Mouse (Mus musculus) lung, postnatal 4 days (tissue): Measurements from ENCODE around the gene Mpp6.

Experiments used
- DNase-seq, 2 experiments: peaks; one replicate each; pipeline ENCODE4 v3.0.0; 2021

Mpp6 gene

DNA sequence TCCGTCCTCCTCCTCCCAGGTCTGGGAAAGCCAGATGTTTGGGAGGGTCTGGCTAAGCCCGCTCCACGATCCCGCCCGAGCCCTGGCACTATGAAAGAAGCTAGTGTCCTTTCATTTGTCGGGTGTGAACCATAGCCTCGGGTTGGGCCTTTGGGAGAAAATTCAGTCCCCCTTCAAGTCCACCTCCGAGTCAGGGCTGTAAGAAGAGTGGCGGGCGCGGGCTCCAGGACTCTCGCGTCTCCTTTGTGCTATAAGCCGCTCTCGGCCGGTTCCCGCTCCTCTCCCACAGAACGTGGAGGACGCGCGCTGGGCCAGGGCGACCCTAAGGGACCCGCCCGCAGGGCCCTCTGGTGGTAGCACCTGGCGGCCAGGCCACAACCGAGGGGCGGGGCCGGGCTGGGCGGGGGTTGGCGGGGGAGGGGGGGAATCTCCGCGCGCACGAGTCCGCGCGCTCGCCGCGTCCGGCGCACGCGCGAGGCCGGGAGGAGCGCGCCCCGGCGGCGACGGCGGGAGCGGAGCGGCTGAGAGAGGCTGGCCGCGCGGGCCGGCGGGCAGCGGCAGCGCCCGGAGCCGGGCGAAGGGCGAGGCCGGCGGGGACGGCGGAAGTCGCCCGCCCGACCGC lies at the start of gene Mpp6:
Gene Mpp6, plus strand, starts transcription at position 485 of the 622 bp plus-strand sequence.
- DNase-seq = peak; percentile 88 to 89

DNA sequence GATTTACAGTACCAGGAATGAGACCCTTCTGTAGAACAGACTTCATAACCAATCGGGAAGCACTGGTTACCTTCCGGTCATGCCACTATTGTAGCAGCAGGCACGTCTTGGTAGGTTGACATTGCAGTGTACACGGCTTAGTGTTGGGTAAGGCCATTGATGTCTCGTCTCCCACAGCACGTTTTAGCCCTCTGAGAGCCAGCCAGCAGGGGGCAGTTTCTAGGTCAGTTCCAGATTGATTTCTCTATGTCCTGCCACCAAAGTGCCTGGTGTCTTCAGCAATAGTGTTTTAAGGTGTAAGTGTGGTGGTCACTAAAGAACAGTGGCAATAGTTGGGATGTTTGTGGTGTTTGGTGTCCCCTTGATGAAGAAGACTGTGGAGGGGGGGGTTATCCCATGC lies 43.9 kb upstream of the Mpp6 start:
- DNase-seq = no peak

DNA sequence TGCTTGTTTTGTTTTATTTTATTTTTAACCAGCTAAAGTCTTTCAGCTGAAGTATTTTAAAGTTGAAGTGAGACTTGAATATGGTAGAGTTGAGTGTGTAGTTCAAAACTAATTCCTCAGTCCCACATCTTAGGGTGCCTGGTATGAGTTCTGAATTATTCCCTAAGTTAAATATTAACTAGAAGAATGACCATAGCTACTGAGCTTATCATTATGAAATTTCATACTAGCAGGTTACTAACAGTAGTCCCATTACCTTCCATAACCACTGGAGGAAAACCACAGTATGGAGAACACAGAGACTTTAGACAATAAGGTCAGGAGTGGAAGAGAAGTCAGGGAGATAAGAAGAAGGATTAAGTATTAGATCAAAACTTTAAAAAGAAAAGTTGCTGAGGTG lies 41.6 kb upstream of the Mpp6 start:
- no peak for DNase-seq

DNA sequence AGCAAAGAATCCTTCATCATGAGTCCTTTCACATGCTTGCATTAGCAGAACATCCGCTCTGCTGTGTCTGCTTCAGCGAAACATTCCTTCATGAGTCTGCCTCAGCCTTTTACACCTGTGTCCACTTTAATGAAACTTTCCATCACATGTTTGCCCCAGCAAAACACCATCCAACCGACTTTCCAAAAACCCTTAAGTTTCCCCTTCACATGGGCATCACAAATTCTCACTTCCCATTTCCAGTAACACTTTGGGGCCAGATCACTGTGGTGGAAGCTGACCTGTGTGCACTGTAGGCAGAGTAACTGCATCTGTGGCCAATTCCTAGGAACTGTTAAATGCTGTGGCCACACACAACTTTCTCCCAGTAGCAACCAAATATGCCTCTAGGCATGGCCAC lies 34.8 kb upstream of the Mpp6 start:
- DNase-seq = no peak

DNA sequence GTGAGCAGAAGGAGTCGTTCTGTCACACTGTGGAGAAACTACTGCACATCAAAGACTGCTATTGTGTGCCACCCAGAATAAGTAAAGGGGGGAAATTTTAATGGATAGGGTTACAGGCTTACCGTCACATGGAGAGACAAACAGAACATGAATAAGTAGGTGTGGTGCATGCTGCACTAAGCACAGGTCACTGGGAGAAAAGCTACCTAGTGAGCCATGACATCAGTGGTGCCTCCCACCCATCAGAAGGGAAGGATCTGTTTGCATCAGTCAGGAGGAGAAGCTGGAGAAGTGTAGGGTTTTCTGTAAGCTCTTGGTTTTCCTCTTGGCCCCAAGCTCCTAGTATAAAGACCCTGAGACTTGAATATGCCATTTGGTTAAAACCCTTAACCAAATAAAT lies 33.6 kb upstream of the Mpp6 start:
- no peak for DNase-seq

DNA sequence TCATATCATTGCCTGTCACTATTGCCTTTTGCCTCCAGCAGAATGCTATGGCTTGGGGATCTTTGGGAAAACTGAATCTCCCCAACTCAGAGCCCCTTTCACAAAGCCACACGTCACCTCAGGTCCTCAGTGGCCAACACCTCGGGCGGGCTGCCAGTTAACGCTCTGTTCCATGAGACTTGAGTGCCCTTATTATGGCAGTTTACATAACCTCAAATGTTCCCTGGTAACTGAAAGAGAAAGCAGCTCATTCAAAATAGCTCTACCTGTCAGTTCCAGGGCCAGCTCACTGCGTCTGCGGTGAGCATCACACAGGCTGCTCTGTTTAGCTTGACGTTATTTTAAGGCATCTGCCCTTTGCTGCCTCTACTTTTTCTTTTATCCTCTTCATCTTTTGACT lies 29.6 kb upstream of the Mpp6 start:
- peak; percentile 41 to 53 for DNase-seq

DNA sequence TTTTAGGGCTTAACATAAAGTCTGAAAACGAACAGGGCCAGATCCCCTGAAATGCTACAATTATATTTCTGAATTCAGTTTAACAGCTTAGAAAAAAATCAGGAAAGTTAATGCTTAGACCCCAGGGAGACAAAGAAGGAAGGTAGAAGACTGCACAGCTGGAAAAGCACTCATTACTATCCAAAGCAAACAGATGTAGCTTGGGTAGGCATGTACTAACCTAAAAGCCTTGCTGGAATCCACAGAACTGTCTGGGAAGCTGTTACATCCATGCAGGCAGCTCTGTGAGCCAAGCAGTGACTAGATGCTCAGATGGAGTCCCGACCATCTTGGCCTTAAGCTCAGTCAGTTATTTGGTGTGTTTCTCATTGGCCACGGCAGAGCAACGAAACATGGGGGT lies 24.8 kb upstream of the Mpp6 start:
- no peak for DNase-seq

DNA sequence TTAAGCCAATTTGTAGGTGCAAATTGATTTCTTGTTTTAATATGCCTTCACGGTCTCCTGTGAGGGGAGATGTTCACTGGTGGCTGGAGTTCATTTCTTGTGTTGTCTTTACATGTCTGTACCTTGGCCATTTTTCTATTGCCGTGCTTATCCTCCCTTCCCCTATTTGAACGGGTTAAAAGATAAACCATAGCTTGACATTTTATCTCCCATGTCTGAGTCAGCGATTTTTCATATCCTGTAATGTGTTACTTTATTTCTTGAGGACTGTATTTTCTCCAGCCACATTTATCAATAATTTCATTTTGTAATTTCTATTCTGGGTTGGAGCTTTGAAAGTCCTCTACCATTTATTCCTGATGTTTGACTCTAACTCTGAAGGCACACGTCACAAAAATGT lies 20.7 kb upstream of the Mpp6 start:
- no peak for DNase-seq

DNA sequence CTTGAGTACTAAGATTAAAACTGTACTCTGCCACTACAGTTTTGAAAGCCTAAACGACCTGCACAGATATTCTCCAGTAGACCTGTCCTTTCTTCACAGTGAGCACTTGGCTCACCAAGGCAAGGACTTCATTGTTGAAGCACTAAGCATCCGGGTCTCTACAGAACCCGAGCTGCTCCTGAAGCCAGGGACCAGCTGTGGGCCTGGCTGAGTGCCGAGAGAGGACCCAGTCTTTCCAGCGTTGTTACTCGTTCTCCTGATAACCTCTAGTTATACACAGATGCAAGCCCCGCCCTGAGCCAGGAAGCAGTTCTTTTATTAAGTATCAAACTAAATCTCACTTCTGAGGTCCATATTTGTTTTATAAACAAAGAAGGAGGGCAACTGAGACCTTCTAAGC lies 19.8 kb upstream of the Mpp6 start:
- DNase-seq = peak; percentile 12 to 64

DNA sequence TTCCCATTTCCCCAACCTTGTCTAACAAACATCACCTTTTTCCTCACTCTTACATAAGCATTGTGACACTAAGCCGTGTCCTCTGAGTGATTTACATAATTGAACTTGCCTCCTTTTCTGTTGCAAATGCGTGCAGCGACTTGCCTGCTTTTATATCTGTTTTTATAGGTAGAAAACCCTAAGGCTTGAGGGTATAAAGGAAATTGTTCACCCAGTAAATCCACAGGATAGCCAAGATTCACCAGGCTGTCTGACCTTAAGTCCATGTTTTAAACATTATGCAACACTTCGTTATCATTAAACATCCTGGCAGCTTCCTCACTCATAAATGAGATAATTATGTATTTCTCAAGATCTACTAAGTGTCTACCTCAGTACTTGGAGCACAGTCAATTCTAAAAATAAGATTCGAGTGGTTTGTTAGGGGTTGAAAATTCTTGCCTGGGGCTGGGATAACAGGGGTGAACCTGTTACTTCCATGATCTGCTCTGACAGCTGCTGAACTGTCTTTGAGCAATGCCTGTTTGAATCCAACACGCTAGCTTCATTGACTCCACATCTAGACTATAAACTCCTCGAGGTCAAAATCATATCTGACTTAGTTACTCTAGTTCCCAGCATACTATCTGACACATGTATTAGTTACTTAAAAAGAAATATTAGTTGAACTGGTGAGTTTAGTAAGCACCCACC lies 18.4 kb upstream of the Mpp6 start:
- DNase-seq = no peak

DNA sequence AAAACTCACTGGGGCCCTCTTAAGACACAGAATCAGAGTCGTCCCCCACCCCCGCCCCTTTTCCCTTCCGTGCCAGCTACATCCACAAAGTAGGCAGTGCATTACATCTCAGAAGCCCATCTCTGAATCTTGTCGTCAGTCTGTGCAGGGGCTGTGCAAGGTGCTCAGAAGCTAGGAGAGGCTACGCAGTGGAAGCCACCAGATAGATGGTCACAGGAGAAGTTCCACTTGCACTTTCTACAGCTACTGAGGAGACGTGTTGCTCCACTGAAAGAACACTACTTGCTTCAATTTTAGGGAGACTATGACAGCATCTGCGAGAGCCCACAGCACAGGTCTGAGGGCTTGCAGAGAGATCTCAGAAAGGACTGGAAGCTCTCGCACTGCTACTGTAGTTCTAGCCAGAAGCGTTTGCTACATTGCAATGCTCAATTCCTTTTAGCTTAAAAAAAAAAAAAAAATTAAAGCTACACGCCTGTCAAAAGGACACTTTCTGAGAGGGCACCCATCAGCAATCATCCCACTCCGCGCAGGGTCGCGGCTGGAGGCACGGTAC lies 762 bp upstream of the Mpp6 start:
- peak in 1 of 2 experiments; percentile 5 for DNase-seq

DNA sequence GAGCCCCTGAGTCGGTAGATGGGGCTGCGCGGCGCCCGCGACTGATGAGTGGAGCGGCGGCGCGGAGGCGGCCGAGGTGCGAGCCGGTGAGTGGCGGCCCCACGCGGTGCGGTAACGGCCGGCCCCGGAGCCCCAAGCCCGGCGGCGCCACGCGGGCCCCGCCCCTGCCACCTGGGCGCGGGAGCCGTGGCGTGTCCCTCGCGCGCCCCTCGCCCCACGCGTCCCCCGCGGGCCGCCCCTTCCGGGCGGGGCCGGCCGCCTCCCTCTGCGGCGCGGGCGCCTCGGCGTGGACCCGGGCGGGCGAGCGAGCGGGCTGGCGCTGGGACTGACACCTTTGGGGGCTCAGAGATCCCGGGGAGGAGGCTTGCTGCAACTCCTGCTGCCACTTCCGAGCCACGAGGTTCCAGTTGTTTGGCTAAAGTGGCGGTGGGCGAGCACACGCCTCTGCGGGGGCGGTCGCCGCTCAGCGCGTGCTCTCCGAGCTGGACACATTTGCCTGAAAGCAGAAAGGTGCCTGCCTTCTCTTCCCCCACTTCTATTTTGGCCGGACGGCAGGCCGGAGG lies 419 bp downstream of the Mpp6 start:
- DNase-seq = peak in 1 of 2 experiments; percentile 40

DNA sequence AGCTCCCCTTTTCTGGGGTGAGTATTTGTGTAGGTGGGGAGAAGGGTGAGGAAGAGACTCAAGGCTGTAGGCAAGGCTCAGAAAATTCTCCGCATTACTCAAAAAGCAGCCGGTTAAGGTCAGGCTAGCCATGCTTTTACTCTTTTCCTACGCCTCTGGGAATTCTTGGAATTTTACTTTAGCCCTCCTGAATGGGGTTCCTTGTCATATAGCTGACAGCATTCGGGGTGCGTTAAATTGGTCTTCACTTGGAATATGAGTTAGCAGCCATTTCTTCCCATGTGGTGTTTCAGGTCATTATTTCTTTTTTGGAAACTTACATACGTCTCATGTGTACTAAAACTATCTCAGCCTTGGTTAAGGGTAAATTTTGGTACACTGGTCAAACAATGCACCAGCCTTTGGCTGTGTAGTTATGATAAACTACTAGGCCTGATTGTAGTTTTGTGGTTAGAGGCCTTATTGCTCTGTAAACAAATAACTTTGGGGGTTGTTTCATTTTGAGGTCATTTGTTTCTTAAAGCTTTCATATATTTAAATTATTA lies 1.1 kb downstream of the Mpp6 start:
- no peak for DNase-seq

DNA sequence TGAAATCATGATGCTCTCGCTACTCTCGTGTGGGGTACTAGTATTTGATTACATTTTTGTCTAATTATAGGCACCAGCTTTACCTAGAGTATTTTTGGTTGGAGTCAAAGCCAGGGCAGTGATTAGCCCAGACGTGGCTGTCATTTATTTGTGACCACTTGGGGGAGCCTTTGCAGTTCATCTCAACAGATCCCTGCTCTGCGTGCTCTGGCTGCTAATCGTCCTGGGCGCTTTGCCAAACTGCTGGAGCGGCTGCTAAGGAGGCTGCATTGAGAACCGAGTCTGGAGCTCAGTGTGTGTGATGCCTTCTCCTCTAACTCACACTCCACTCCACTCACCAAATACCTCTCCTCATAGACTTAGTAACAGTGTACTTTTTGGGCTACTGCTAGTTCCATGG lies 2.7 kb downstream of the Mpp6 start:
- peak; percentile 93 for DNase-seq

DNA sequence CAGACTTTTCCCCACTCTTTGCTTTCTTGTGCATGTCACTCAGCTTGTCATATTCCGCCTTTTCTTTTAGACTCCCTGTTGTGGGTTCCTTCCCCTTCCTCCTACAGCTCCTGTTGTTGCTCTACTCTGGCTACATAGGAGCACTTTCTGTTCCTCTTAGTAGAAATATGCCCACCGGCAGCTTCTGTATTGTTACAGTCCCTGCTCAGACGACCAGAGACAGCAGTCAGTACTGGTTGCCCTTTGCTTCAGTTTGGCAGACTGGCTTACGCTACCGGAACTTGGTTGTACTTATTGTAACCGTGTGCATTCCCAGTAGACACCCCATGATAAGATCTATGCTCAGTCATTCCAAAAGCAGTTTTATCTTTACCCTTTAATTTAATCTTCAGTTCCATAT lies 4.2 kb downstream of the Mpp6 start:
- DNase-seq = peak in 1 of 2 experiments; percentile 21

DNA sequence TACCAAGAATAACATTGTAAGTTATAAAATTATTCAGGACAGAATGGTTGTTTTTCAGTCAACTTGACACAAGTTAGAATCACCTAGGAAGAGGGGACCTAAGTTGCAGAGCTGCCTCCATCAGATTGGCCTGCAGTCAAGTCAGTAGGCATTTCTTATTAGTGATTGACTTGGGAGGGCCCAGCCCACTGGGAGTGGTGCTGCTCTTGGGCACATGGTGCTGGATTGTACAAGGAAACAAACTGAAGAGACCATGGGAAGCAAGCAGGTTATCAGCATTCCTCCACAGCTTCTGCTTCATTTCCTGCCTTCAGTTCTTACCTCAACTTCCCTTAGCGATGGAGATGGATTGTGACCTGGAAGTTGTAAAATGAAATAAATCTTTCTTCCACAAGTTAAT lies 10.9 kb downstream of the Mpp6 start:
- no peak for DNase-seq

DNA sequence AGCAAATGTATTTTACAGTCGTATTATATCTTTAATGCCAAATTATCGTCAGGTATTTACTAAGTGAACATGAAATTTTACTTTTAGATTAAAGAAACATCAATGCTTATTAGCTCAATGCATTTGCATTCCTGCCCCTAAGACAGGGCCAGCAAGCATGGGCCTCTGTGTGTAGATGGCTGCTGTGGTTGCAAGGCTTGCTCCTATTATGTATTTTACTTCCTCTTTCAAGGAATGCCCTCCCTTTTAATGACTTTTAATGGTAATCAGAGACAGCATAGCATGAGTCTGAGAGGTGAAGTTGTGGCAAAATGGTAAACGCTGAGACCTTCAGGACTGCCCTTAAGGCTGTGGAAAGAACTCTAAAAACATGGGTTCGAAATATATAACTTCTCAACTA lies 12.8 kb downstream of the Mpp6 start:
- no peak for DNase-seq

DNA sequence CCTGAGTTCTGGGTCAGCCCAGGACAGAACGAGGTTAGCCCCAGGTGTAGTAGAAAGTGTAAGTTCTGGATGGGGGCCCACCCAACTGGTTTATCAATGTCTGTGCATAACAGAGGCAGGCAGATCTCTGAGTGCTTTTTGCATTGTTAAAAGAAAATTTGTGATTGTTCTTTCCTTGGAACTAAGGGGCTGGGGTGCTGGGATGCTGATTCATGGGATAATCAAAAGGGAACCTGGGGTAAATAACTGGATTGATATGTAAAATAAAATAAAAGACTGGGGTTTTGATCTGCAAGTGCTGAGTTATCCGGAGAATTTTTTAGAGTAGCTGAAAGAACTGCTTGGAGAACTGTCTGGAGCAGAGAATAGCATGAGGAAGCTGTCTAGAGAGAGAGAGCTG lies 14.2 kb downstream of the Mpp6 start:
- no peak for DNase-seq

DNA sequence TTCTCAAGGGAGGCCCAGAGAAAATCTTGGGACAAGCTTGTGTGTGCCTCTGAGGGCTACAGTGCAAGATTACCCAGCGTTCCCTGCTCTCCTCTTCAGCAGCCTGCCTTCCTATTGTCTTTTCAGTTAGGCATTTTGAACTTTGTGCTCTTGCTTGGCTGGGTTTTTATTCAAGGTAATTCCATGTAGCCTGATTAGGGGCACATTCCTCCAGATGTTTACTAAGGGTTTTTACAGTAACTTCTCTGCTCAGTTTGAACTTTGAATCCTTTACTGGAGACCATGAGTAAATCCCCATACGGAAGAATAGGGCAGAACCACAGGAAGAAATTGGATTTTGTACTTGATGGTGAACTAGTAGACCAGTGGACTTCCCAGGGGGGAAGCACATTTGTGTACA lies 16.3 kb downstream of the Mpp6 start:
- no peak for DNase-seq

DNA sequence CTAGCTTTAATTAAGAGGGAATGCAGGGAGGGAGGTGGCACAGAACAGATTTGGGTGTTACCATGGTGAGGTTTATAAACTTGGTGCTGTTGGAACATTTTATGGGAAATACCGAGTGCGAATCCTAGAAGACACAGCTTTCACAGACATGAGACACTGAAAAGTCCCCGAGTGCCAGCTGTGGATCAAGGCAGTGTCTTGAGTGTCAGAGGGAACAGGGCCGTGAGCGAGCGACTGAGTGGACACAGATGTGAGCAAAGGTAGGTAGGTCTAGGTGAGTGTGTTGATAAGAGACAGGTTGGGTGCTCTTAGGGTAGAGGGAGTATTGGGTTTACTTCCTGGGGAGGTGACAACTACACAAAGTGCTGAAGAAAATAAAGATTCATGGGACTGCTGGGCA lies 17.5 kb downstream of the Mpp6 start:
- no peak for DNase-seq

DNA sequence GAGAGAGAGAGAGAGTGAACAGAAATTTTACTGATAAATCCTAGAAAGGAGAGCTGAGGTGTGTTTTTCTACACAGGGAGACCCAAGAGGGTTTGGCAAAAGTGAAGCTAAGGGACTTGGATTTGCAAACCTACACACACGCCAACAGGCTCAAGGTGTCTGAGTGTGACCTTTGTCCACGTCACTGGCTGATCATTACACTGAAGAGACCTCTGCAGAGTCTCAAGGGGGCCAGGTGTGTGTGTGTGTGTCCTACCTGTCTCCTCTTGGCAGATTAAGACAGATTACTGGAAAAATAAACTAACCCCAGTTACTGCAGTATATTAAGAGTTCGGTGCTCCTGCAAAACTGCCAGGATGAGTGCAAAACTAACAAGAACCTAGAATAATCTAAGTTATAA lies 27.6 kb downstream of the Mpp6 start:
- no peak for DNase-seq

DNA sequence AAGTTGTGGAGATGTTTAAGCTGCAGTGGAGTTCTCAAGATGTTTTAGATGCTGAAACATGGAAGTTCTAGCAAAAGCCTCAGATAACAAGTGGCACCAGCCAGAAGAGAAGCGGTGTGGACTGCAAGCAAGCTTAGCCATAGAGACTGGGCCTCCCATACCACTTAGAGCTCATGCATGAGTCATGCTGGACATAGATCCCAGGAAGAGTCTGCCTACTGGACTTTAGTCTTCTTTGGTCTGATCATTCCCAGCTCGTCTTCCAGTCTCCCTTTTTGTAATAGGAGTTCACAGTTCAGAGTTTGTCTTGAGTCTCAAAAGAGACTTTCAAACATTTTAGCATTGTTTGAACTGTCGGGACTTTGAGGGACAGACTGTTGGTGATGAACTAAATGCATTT lies 29.5 kb downstream of the Mpp6 start:
- no peak for DNase-seq

DNA sequence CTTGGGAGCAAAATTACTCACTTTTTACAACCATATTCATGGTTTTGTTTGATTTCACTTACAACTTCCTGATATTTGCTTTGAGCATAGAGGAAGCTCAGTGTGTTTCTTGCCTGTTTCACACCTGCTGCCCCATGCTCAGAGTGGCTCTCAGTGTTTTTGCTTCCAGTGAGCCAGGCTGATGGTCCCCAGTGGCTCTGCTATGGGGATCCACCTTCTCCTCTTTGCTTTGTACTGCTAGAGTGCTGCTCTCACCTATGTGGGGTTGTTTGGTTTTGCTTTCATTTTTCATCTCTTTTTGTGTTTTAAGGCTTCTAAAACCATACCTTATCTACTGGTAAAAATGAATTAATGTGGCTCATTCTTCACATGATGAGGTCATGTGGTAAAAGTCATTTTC lies 36.1 kb downstream of the Mpp6 start:
- no peak for DNase-seq

DNA sequence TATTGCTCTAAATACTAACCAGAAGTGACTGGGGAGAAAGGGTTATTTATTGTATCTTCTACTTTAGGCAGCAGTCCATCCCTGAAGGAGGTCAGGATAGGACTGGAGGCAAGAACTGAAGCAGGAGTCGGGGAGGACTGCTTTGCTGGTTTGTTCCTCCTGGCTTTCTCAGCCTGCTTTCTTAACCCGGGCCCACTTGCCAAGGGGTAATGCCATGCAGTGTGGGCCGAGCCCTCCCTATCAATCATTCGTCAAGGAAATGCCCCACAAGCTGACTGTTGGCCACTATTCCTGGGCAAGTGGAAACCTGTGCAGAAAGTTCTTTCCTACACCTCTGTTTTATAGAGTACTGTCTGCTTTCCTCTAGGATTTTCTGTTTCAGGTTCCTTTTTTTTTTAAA lies 39.3 kb downstream of the Mpp6 start:
- DNase-seq = no peak
